Mouse (Mus musculus): ENCODE measurements around the gene E2f6. TPM values are rescaled to one million over a fixed set of nuclear protein-coding genes. Genes with fewer than 3 reads are reported as not detected.

E2f6 gene
- total and polyA plus RNA-seq, 3 experiments = 8.0 to 37.1 (median 27.8) TPM

- H3K4me3 ChIP-seq (ENCODE audit: low read depth, low read length) = no peak overlapping the region
- DNase-seq (ENCODE audit: low spot score) (no peak), ATAC-seq (ENCODE audit: extremely low read depth, insufficient number of reproducible peaks, low FRiP score, poor library complexity, severe bottlenecking) (no peak)
- H3K27me3 ChIP-seq (ENCODE audit: insufficient read depth, low read length) = no peaks in the 10 kb centered on the region; the same call in 1 of the 2 replicates
- no peaks in the 10 kb centered on the region for H3K36me3 ChIP-seq (replicated peaks)
- no peaks in the 10 kb centered on the region for H3K9me3 ChIP-seq (replicated peaks)
- H3K4me1 ChIP-seq (ENCODE audit: insufficient read depth, low read depth, low read length) = no peaks in the 10 kb centered on the region
- TF ChIP-seq CTCF (IDR thresholded peaks at IDR 0.05; ENCODE audit: low read depth, low read length) (no peak), GATA1 (IDR thresholded peaks at IDR 0.05; ENCODE audit: borderline replicate concordance, low read length) (no peak), TAL1 (conservative IDR thresholded peaks at IDR 0.05; ENCODE audit: low read depth, low read length) (no peak), GATA2 (IDR thresholded peaks at IDR 0.05; ENCODE audit: borderline replicate concordance, low read depth, low read length) (no peak), POLR2AphosphoS5 (IDR thresholded peaks at IDR 0.05; ENCODE audit: insufficient replicate concordance, low read depth, low read length) (no peak)
Measured at GRCm38 (mm10) chr12:16780320-16780719, 30.4 kb upstream of the E2f6 start.

GRCm38 (mm10) chr12:16781034-16781746, 29.6 kb upstream of the E2f6 start:
- no peak for DNase-seq (ENCODE audit: low spot score)
- Histone ChIP-seq H3K4me1 (ENCODE audit: insufficient read depth, low read depth, low read length) (no peaks in the 10 kb centered on the region), H3K36me3 (replicated peaks) (no peaks in the 10 kb centered on the region), H3K27me3 (ENCODE audit: insufficient read depth, low read length) (no peaks in the 10 kb centered on the region; the same call in 1 of the 2 replicates), H3K9me3 (replicated peaks) (no peaks in the 10 kb centered on the region), H3K4me3 (ENCODE audit: low read depth, low read length) (no peak overlapping the region)
- no peak for TF ChIP-seq POLR2AphosphoS5 (IDR thresholded peaks at IDR 0.05; ENCODE audit: insufficient replicate concordance, low read depth, low read length)
- no peak for TF ChIP-seq GATA1 (IDR thresholded peaks at IDR 0.05; ENCODE audit: borderline replicate concordance, low read length)
- TF ChIP-seq GATA2 (IDR thresholded peaks at IDR 0.05; ENCODE audit: borderline replicate concordance, low read depth, low read length) = no peak
- TF ChIP-seq CTCF (IDR thresholded peaks at IDR 0.05; ENCODE audit: low read depth, low read length) = no peak
- TF ChIP-seq TAL1 (conservative IDR thresholded peaks at IDR 0.05; ENCODE audit: low read depth, low read length) = no peak
- ATAC-seq (ENCODE audit: extremely low read depth, insufficient number of reproducible peaks, low FRiP score, poor library complexity, severe bottlenecking) = no peak

DNA sequence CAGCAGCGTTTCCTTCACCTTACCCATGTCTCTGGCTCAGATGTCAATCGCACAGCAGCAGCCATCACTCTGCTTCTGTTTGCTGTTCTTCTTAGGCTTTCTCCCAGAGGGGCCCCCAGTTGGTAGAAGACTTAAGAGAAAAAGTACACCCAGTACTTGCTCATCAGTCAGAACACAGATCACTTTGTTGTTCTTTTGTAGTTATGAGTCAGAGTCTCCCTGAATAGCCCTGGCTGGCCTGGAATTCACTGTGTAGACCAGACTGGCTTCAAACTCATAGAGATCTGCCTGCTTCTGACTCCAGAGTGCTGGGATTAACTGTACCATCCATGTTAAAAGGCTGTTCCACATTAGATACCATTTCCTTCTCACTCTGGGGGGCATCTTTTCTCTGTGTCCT, 22.2 kb upstream of the E2f6 start:
- TF ChIP-seq CTCF (IDR thresholded peaks at IDR 0.05; ENCODE audit: low read depth, low read length) (no peak), GATA1 (IDR thresholded peaks at IDR 0.05; ENCODE audit: borderline replicate concordance, low read length) (no peak), POLR2AphosphoS5 (IDR thresholded peaks at IDR 0.05; ENCODE audit: insufficient replicate concordance, low read depth, low read length) (no peak), GATA2 (IDR thresholded peaks at IDR 0.05; ENCODE audit: borderline replicate concordance, low read depth, low read length) (no peak), TAL1 (conservative IDR thresholded peaks at IDR 0.05; ENCODE audit: low read depth, low read length) (no peak)
- H3K4me3 ChIP-seq (ENCODE audit: low read depth, low read length) = no peak overlapping the region
- no peaks in the 10 kb centered on the region for H3K9me3 ChIP-seq (replicated peaks)
- H3K27me3 ChIP-seq (ENCODE audit: insufficient read depth, low read length) = 0 out of 2 replicates have a peak, but pooled peaks cover 6% of the 10 kb centered on the region
- ATAC-seq (ENCODE audit: extremely low read depth, insufficient number of reproducible peaks, low FRiP score, poor library complexity, severe bottlenecking) = no peak
- H3K4me1 ChIP-seq (ENCODE audit: insufficient read depth, low read depth, low read length) = no peaks in the 10 kb centered on the region
- H3K36me3 ChIP-seq (replicated peaks) = no peaks in the 10 kb centered on the region
- no peak for DNase-seq (ENCODE audit: low spot score)

DNA sequence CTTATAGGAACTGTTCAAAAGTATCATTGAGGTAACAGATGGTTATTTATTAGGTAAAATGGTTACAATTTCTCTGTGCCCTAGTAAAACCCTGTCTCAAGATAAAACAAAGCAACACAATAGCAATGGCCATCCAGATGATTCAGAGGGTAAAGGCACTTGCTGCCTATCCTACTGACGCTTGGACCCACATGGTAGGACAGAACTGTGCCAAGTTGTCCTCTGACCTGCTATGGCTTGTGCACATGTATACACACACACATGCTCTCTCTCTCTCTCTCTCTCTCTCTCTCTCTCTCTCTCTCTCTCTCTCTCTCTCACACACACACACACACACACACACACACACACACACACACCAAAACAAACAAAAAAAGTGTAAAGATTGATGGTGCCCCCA, 21.6 kb upstream of the E2f6 start:
- TF ChIP-seq GATA2 (IDR thresholded peaks at IDR 0.05; ENCODE audit: borderline replicate concordance, low read depth, low read length) (no peak), CTCF (IDR thresholded peaks at IDR 0.05; ENCODE audit: low read depth, low read length) (no peak), GATA1 (IDR thresholded peaks at IDR 0.05; ENCODE audit: borderline replicate concordance, low read length) (no peak), TAL1 (conservative IDR thresholded peaks at IDR 0.05; ENCODE audit: low read depth, low read length) (no peak), POLR2AphosphoS5 (IDR thresholded peaks at IDR 0.05; ENCODE audit: insufficient replicate concordance, low read depth, low read length) (no peak)
- Histone ChIP-seq H3K4me3 (ENCODE audit: low read depth, low read length) (no peak overlapping the region), H3K27me3 (ENCODE audit: insufficient read depth, low read length) (0 out of 2 replicates have a peak, but pooled peaks cover 6% of the 10 kb centered on the region), H3K4me1 (ENCODE audit: insufficient read depth, low read depth, low read length) (no peaks in the 10 kb centered on the region), H3K36me3 (replicated peaks) (no peaks in the 10 kb centered on the region), H3K9me3 (replicated peaks) (no peaks in the 10 kb centered on the region)
- ATAC-seq (ENCODE audit: extremely low read depth, insufficient number of reproducible peaks, low FRiP score, poor library complexity, severe bottlenecking) (no peak), DNase-seq (ENCODE audit: low spot score) (no peak)

DNA sequence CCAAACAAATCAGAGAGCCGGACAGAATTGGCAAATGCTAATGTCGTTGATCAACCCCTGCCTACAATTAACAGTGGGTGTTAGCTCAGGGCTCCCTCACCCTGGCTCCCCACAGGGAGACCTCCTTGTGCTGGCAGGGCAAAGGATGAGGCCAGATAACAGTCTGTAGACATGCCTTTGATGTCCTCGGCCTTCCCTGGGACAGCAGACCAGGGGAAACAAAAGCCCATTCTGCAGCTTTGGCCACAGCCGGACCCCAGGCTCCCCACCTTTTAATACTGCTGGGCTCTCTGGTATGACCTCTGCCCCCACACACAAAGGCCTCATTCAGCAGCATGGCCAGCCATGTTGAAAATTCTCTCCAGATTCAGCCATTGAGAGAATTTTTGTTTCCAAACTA, 21.0 kb upstream of the E2f6 start:
- TF ChIP-seq CTCF (IDR thresholded peaks at IDR 0.05; ENCODE audit: low read depth, low read length) (no peak), GATA2 (IDR thresholded peaks at IDR 0.05; ENCODE audit: borderline replicate concordance, low read depth, low read length) (no peak), GATA1 (IDR thresholded peaks at IDR 0.05; ENCODE audit: borderline replicate concordance, low read length) (no peak), POLR2AphosphoS5 (IDR thresholded peaks at IDR 0.05; ENCODE audit: insufficient replicate concordance, low read depth, low read length) (no peak), TAL1 (conservative IDR thresholded peaks at IDR 0.05; ENCODE audit: low read depth, low read length) (no peak)
- 0 out of 2 replicates have a peak, but pooled peaks cover 6% of the 10 kb centered on the region for H3K27me3 ChIP-seq (ENCODE audit: insufficient read depth, low read length)
- H3K36me3 ChIP-seq (replicated peaks) = no peaks in the 10 kb centered on the region
- ATAC-seq (ENCODE audit: extremely low read depth, insufficient number of reproducible peaks, low FRiP score, poor library complexity, severe bottlenecking) (no peak), DNase-seq (ENCODE audit: low spot score) (no peak)
- no peaks in the 10 kb centered on the region for H3K4me1 ChIP-seq (ENCODE audit: insufficient read depth, low read depth, low read length)
- H3K4me3 ChIP-seq (ENCODE audit: low read depth, low read length) = no peak overlapping the region
- no peaks in the 10 kb centered on the region for H3K9me3 ChIP-seq (replicated peaks)

GRCm38 (mm10) chr12:16790456-16790855, 20.3 kb upstream of the E2f6 start:
- no peak for ATAC-seq (ENCODE audit: extremely low read depth, insufficient number of reproducible peaks, low FRiP score, poor library complexity, severe bottlenecking)

More at GRCm38 (mm10) chr12:16790456-16790855, 20.3 kb upstream of the E2f6 start:
- no peak for DNase-seq (ENCODE audit: low spot score)
- Histone ChIP-seq H3K27me3 (ENCODE audit: insufficient read depth, low read length) (0 out of 2 replicates have a peak, but pooled peaks cover 6% of the 10 kb centered on the region), H3K4me1 (ENCODE audit: insufficient read depth, low read depth, low read length) (no peaks in the 10 kb centered on the region), H3K36me3 (replicated peaks) (no peaks in the 10 kb centered on the region), H3K4me3 (ENCODE audit: low read depth, low read length) (no peak overlapping the region), H3K9me3 (replicated peaks) (no peaks in the 10 kb centered on the region)
- TF ChIP-seq TAL1 (conservative IDR thresholded peaks at IDR 0.05; ENCODE audit: low read depth, low read length) (no peak), CTCF (IDR thresholded peaks at IDR 0.05; ENCODE audit: low read depth, low read length) (no peak), GATA2 (IDR thresholded peaks at IDR 0.05; ENCODE audit: borderline replicate concordance, low read depth, low read length) (no peak), GATA1 (IDR thresholded peaks at IDR 0.05; ENCODE audit: borderline replicate concordance, low read length) (no peak), POLR2AphosphoS5 (IDR thresholded peaks at IDR 0.05; ENCODE audit: insufficient replicate concordance, low read depth, low read length) (no peak)

All from G1E (cell line).